Mouse (Mus musculus): Measurements from ENCODE around the gene Klhl8. TPM values are rescaled to one million over a fixed set of nuclear protein-coding genes. Genes with fewer than 3 reads are reported as not detected.

The Klhl8 gene
- polyA plus RNA-seq, 1 experiment: 27.9 TPM

GRCm38 (mm10) chr5:103835471-103836147 lies 75.5 kb downstream of the Klhl8 start:
- H3K27ac ChIP-seq (ENCODE audit: insufficient read depth, low read length): no peak overlapping the region
- TF ChIP-seq CTCF (IDR thresholded peaks at IDR 0.05; ENCODE audit: extremely low read depth, insufficient read depth, low read length) (no peak), POLR2A (IDR thresholded peaks at IDR 0.05; ENCODE audit: extremely low read depth, insufficient read depth, low read length) (no peak)
- H3K4me1 ChIP-seq (ENCODE audit: control insufficient read depth, insufficient read depth, low read length): no peaks in the 10 kb centered on the region
- no peak overlapping the region for H3K4me3 ChIP-seq (ENCODE audit: insufficient read depth, low read length)

GRCm38 (mm10) chr5:103830886-103831285 lies 80.2 kb downstream of the Klhl8 start:
- Histone ChIP-seq H3K4me1 (ENCODE audit: control insufficient read depth, insufficient read depth, low read length) (no peaks in the 10 kb centered on the region), H3K4me3 (ENCODE audit: insufficient read depth, low read length) (no peak overlapping the region), H3K27ac (ENCODE audit: insufficient read depth, low read length) (no peak overlapping the region)
- TF ChIP-seq CTCF (IDR thresholded peaks at IDR 0.05; ENCODE audit: extremely low read depth, insufficient read depth, low read length) (0 out of 2 replicates have a peak, but pooled peaks have one; percentile 2), POLR2A (IDR thresholded peaks at IDR 0.05; ENCODE audit: extremely low read depth, insufficient read depth, low read length) (no peak)

- TF ChIP-seq CTCF (IDR thresholded peaks at IDR 0.05; ENCODE audit: extremely low read depth, insufficient read depth, low read length) (no peak), POLR2A (IDR thresholded peaks at IDR 0.05; ENCODE audit: extremely low read depth, insufficient read depth, low read length) (no peak)
- H3K4me1 ChIP-seq (ENCODE audit: control insufficient read depth, insufficient read depth, low read length): no peaks in the 10 kb centered on the region
- H3K27ac ChIP-seq (ENCODE audit: insufficient read depth, low read length): no peak overlapping the region
- H3K4me3 ChIP-seq (ENCODE audit: insufficient read depth, low read length): no peak overlapping the region
Observed at GRCm38 (mm10) chr5:103829158-103829557, 81.9 kb downstream of the Klhl8 start.

- H3K4me3 ChIP-seq (ENCODE audit: insufficient read depth, low read length): no peak overlapping the region
- no peaks in the 10 kb centered on the region for H3K4me1 ChIP-seq (ENCODE audit: control insufficient read depth, insufficient read depth, low read length)
- no peak overlapping the region for H3K27ac ChIP-seq (ENCODE audit: insufficient read depth, low read length)
- TF ChIP-seq CTCF (IDR thresholded peaks at IDR 0.05; ENCODE audit: extremely low read depth, insufficient read depth, low read length) (no peak), POLR2A (IDR thresholded peaks at IDR 0.05; ENCODE audit: extremely low read depth, insufficient read depth, low read length) (no peak)
Observed at GRCm38 (mm10) chr5:103828729-103829128, 82.3 kb downstream of the Klhl8 start.

- TF ChIP-seq CTCF (IDR thresholded peaks at IDR 0.05; ENCODE audit: extremely low read depth, insufficient read depth, low read length) (no peak), POLR2A (IDR thresholded peaks at IDR 0.05; ENCODE audit: extremely low read depth, insufficient read depth, low read length) (no peak)
- H3K27ac ChIP-seq (ENCODE audit: insufficient read depth, low read length): no peak overlapping the region
- H3K4me1 ChIP-seq (ENCODE audit: control insufficient read depth, insufficient read depth, low read length): no peaks in the 10 kb centered on the region
- no peak overlapping the region for H3K4me3 ChIP-seq (ENCODE audit: insufficient read depth, low read length)
Observed at GRCm38 (mm10) chr5:103828304-103828703, 82.8 kb downstream of the Klhl8 start.

GRCm38 (mm10) chr5:103822949-103823348 lies 88.1 kb downstream of the Klhl8 start:
- H3K4me1 ChIP-seq (ENCODE audit: control insufficient read depth, insufficient read depth, low read length): no peaks in the 10 kb centered on the region; the same call in 1 of the 2 replicates
- TF ChIP-seq POLR2A (IDR thresholded peaks at IDR 0.05; ENCODE audit: extremely low read depth, insufficient read depth, low read length): no peak
- TF ChIP-seq CTCF (IDR thresholded peaks at IDR 0.05; ENCODE audit: extremely low read depth, insufficient read depth, low read length): no peak
- H3K27ac ChIP-seq (ENCODE audit: insufficient read depth, low read length): no peak overlapping the region
- H3K4me3 ChIP-seq (ENCODE audit: insufficient read depth, low read length): no peak overlapping the region

GRCm38 (mm10) chr5:103821500-103822298 lies 89.4 kb downstream of the Klhl8 start:
- TF ChIP-seq POLR2A (IDR thresholded peaks at IDR 0.05; ENCODE audit: extremely low read depth, insufficient read depth, low read length) (no peak), CTCF (IDR thresholded peaks at IDR 0.05; ENCODE audit: extremely low read depth, insufficient read depth, low read length) (no peak)
- H3K4me1 ChIP-seq (ENCODE audit: control insufficient read depth, insufficient read depth, low read length): no peaks in the 10 kb centered on the region; the same call in 1 of the 2 replicates
- H3K27ac ChIP-seq (ENCODE audit: insufficient read depth, low read length): no peak overlapping the region
- no peak overlapping the region for H3K4me3 ChIP-seq (ENCODE audit: insufficient read depth, low read length)

- TF ChIP-seq CTCF (IDR thresholded peaks at IDR 0.05; ENCODE audit: extremely low read depth, insufficient read depth, low read length): no peak
- Histone ChIP-seq H3K4me3 (ENCODE audit: insufficient read depth, low read length) (no peak overlapping the region), H3K27ac (ENCODE audit: insufficient read depth, low read length) (no peak overlapping the region), H3K4me1 (ENCODE audit: control insufficient read depth, insufficient read depth, low read length) (no peaks in the 10 kb centered on the region; the same call in 1 of the 2 replicates)
Observed at GRCm38 (mm10) chr5:103821062-103821461, 90.0 kb downstream of the Klhl8 start.

GRCm38 (mm10) chr5:103819674-103820073 lies 91.4 kb downstream of the Klhl8 start:
- H3K4me3 ChIP-seq (ENCODE audit: insufficient read depth, low read length): no peak overlapping the region
- no peak for TF ChIP-seq POLR2A (IDR thresholded peaks at IDR 0.05; ENCODE audit: extremely low read depth, insufficient read depth, low read length)
- no peak for TF ChIP-seq CTCF (IDR thresholded peaks at IDR 0.05; ENCODE audit: extremely low read depth, insufficient read depth, low read length)
- no peak overlapping the region for H3K27ac ChIP-seq (ENCODE audit: insufficient read depth, low read length)
- no peaks in the 10 kb centered on the region; the same call in 1 of the 2 replicates for H3K4me1 ChIP-seq (ENCODE audit: control insufficient read depth, insufficient read depth, low read length)

GRCm38 (mm10) chr5:103818602-103819001 lies 92.5 kb downstream of the Klhl8 start:
- H3K4me3 ChIP-seq (ENCODE audit: insufficient read depth, low read length): no peak overlapping the region
- no peak overlapping the region for H3K27ac ChIP-seq (ENCODE audit: insufficient read depth, low read length)
- TF ChIP-seq CTCF (IDR thresholded peaks at IDR 0.05; ENCODE audit: extremely low read depth, insufficient read depth, low read length) (0 out of 2 replicates have a peak, but pooled peaks have one; percentile 29), POLR2A (IDR thresholded peaks at IDR 0.05; ENCODE audit: extremely low read depth, insufficient read depth, low read length) (no peak)
- H3K4me1 ChIP-seq (ENCODE audit: control insufficient read depth, insufficient read depth, low read length): no peaks in the 10 kb centered on the region; the same call in 1 of the 2 replicates

Measured in cortical plate, adult 2 months (tissue).